Mouse (Mus musculus) midbrain, embryonic 11.5 days (tissue): Measurements from ENCODE around the gene Myo9a. TPM values are rescaled to one million over a fixed set of nuclear protein-coding genes. Genes with fewer than 3 reads are reported as not detected.
A peak's percentile ranks its signal among the peaks of the same experiment; 100 is the strongest.

Experiments used
- ATAC-seq: fragments of 200-750 bp; cut with Nextera tagmentation; 2 replicates; pipeline ENCODE4 v1.8.0; 2017; ENCODE audit warnings: moderate TSS enrichment, moderate library complexity; ENCODE audit not compliant: low FRiP score
- DNase-seq: peaks from one replicate; pipeline ENCODE4 v3.0.0; 2015; ENCODE audit warnings: low spot score; ENCODE audit errors: missing footprints
- H3K27ac ChIP-seq: fragments of 300-500 bp; sonication (generic); 2 replicates; pipeline ENCODE4 v1.5.1; 2014; ENCODE audit warnings: low read depth, low read length
- H3K27me3 ChIP-seq: fragments of 300-500 bp; sonication (generic); 2 replicates; pipeline ENCODE4 v1.6.1; 2014; ENCODE audit warnings: mild to moderate bottlenecking, low read length, moderate library complexity, mixed read lengths; ENCODE audit not compliant: control insufficient read depth, insufficient read depth
- H3K36me3 ChIP-seq: fragments of 300-500 bp; sonication (generic); 2 replicates; pipeline ENCODE4 v1.6.1; 2014; ENCODE audit warnings: mild to moderate bottlenecking, low read length, moderate library complexity, mixed read lengths; ENCODE audit not compliant: control insufficient read depth, insufficient read depth
- H3K4me1 ChIP-seq: fragments of 300-500 bp; sonication (generic); 2 replicates; pipeline ENCODE4 v1.6.1; 2014; ENCODE audit warnings: low read length; ENCODE audit not compliant: control insufficient read depth, insufficient read depth
- H3K4me2 ChIP-seq: fragments of 300-500 bp; sonication (generic); 2 replicates; pipeline ENCODE4 v1.6.1; 2014; ENCODE audit warnings: mild to moderate bottlenecking, moderate library complexity
- H3K4me3 ChIP-seq: fragments of 300-500 bp; sonication (generic); 2 replicates; pipeline ENCODE4 v1.5.1; 2014; ENCODE audit warnings: low read depth, low read length
- H3K9ac ChIP-seq: fragments of 300-500 bp; sonication (generic); 2 replicates; pipeline ENCODE4 v1.6.1; 2014; ENCODE audit warnings: low read length
- H3K9me3 ChIP-seq: fragments of 300-500 bp; sonication (generic); 2 replicates; pipeline ENCODE4 v1.6.1; 2016; ENCODE audit warnings: low read length; ENCODE audit not compliant: control insufficient read depth
- WGBS: fragments of 180-500 bp; shearing (Covaris S2); extraction: QIAGEN DNeasy Blood & Tissue Kit; methylation state at CpG from one replicate; pipeline ENCODE4 v1.1.7; 2014; 5-methylcytosine and 5-hydroxymethylcytosine counted together
- polyA plus RNA-seq: library from polyadenylated mRNA; unstranded; fragments of >200 nt; fragmentation: Nextera tagmentation; extraction: Ambion mirVana; gene quantifications from 2 replicates; pipeline ENCODE4 v1.2.1, GENCODE M21; 2014

Gene Myo9a
- 17.5 and 20.0 TPM in 2 replicates for polyA plus RNA-seq

GRCm38 (mm10) chr9:59750267-59751065, at the start of gene Myo9a, which contains the start of gene Senp8:
TSS of gene Myo9a (plus strand) at chr9:59750896.
TSS of gene Senp8 (minus strand) at chr9:59750710.
- H3K4me1 ChIP-seq, result peaks cover 11% of the 10 kb centered on the region
- DNase-seq (peak; percentile 100), ATAC-seq (peak; percentile 95)
- peak within 1 kb of the TSS; percentile 76 for H3K4me2 ChIP-seq
- H3K4me3 ChIP-seq, result peak within 1 kb of the TSS; percentile 84
- WGBS, result under 1% methylated on average over 57 of the region's 59 CpGs
- peak within 1 kb of the TSS; percentile 86 for H3K27ac ChIP-seq
- no peaks in the 10 kb centered on the region for H3K27me3 ChIP-seq
- no peaks in the 10 kb centered on the region for H3K36me3 ChIP-seq
- peak within 1 kb of the TSS; percentile 82 for H3K9ac ChIP-seq
- H3K9me3 ChIP-seq, result no peaks in the 10 kb centered on the region

- Histone ChIP-seq H3K4me2 (no peak overlapping the region), H3K9me3 (no peaks in the 10 kb centered on the region), H3K4me1 (no peaks in the 10 kb centered on the region), H3K4me3 (no peak overlapping the region), H3K27ac (no peak overlapping the region), H3K9ac (no peak overlapping the region), H3K36me3 (no peaks in the 10 kb centered on the region), H3K27me3 (no peaks in the 10 kb centered on the region)
- WGBS, result 87% methylated on average over 7 of the region's 7 CpGs
- ATAC-seq (no peak), DNase-seq (no peak)
Observed at GRCm38 (mm10) chr9:59701094-59701493, 49.6 kb upstream of the Myo9a start.

- Histone ChIP-seq H3K9me3 (no peaks in the 10 kb centered on the region), H3K4me3 (no peak overlapping the region), H3K9ac (no peak overlapping the region), H3K4me2 (no peak overlapping the region), H3K27ac (no peak overlapping the region), H3K27me3 (no peaks in the 10 kb centered on the region), H3K4me1 (no peaks in the 10 kb centered on the region), H3K36me3 (no peaks in the 10 kb centered on the region)
- WGBS, result 77% methylated on average over 6 of the region's 6 CpGs
- ATAC-seq (no peak), DNase-seq (no peak)
Observed at GRCm38 (mm10) chr9:59703099-59703498, 47.6 kb upstream of the Myo9a start.

- Histone ChIP-seq H3K36me3 (no peaks in the 10 kb centered on the region), H3K4me1 (no peaks in the 10 kb centered on the region), H3K4me2 (no peak overlapping the region), H3K9me3 (no peaks in the 10 kb centered on the region), H3K4me3 (no peak overlapping the region), H3K9ac (no peak overlapping the region), H3K27ac (no peak overlapping the region), H3K27me3 (no peaks in the 10 kb centered on the region)
- no peak for ATAC-seq
- DNase-seq, result no peak
- 63% methylated on average over 10 of the region's 10 CpGs for WGBS
Observed at GRCm38 (mm10) chr9:59706850-59707825, 43.6 kb upstream of the Myo9a start.

- Histone ChIP-seq H3K27ac (no peak overlapping the region), H3K36me3 (no peaks in the 10 kb centered on the region), H3K4me2 (no peak overlapping the region), H3K9me3 (no peaks in the 10 kb centered on the region), H3K27me3 (no peaks in the 10 kb centered on the region), H3K4me1 (no peaks in the 10 kb centered on the region), H3K9ac (no peak overlapping the region), H3K4me3 (no peak overlapping the region)
- no peak for ATAC-seq
- 86% methylated on average over 3 of the region's 3 CpGs for WGBS
- no peak for DNase-seq
Observed at GRCm38 (mm10) chr9:59709225-59709624, 41.5 kb upstream of the Myo9a start.

- Histone ChIP-seq H3K4me3 (no peak overlapping the region), H3K27ac (no peak overlapping the region), H3K4me1 (no peaks in the 10 kb centered on the region), H3K4me2 (no peak overlapping the region), H3K9me3 (no peaks in the 10 kb centered on the region), H3K36me3 (no peaks in the 10 kb centered on the region), H3K27me3 (no peaks in the 10 kb centered on the region), H3K9ac (no peak overlapping the region)
- DNase-seq (no peak), ATAC-seq (no peak)
- 79% methylated on average over 7 of the region's 7 CpGs for WGBS
Observed at GRCm38 (mm10) chr9:59716275-59716898, 34.3 kb upstream of the Myo9a start.

GRCm38 (mm10) chr9:59718237-59718636, 32.5 kb upstream of the Myo9a start:
- Histone ChIP-seq H3K9ac (no peak overlapping the region), H3K4me1 (0 out of 2 replicates have a peak, but pooled peaks cover under 1% of the 10 kb centered on the region), H3K4me3 (no peak overlapping the region), H3K27ac (no peak overlapping the region), H3K4me2 (no peak overlapping the region), H3K36me3 (no peaks in the 10 kb centered on the region), H3K27me3 (no peaks in the 10 kb centered on the region), H3K9me3 (no peaks in the 10 kb centered on the region)
- DNase-seq (peak; percentile 14), ATAC-seq (no peak)
- WGBS, result 87% methylated on average over 4 of the region's 4 CpGs

- Histone ChIP-seq H3K27me3 (no peaks in the 10 kb centered on the region), H3K9ac (no peak overlapping the region), H3K4me3 (no peak overlapping the region), H3K27ac (no peak overlapping the region), H3K9me3 (no peaks in the 10 kb centered on the region), H3K4me1 (0 out of 2 replicates have a peak, but pooled peaks cover 2% of the 10 kb centered on the region), H3K36me3 (no peaks in the 10 kb centered on the region), H3K4me2 (no peak overlapping the region)
- WGBS, result 87% methylated on average over 5 of the region's 5 CpGs
- no peak for DNase-seq
- ATAC-seq, result no peak
Observed at GRCm38 (mm10) chr9:59721144-59721543, 29.6 kb upstream of the Myo9a start.
